Mouse (Mus musculus) stomach, postnatal 0 days (tissue): ENCODE data around the gene Dnaja1. TPM values are rescaled to one million over a fixed set of nuclear protein-coding genes. Genes with fewer than 3 reads are reported as not detected.

Source experiments
- ATAC-seq: fragments of 200-750 bp; cut with Nextera tagmentation; 2 replicates; pipeline ENCODE4 v1.8.0; 2017; ENCODE audit not compliant: low FRiP score, low TSS enrichment
- DNase-seq: peaks from one replicate; pipeline ENCODE4 v3.0.0-alpha.2; 2016; ENCODE audit warnings: low spot score
- H3K27ac ChIP-seq: fragments of 300-500 bp; sonication (generic); replicated peaks from 2 replicates; pipeline ENCODE4 v1.5.1; 2014; ENCODE audit warnings: mild to moderate bottlenecking, control low read depth
- H3K27me3 ChIP-seq: fragments of 300-500 bp; sonication (generic); 2 replicates; pipeline ENCODE4 v1.6.1; 2014; ENCODE audit warnings: low read length; ENCODE audit not compliant: control insufficient read depth, insufficient read depth
- H3K36me3 ChIP-seq: fragments of 300-500 bp; sonication (generic); 2 replicates; pipeline ENCODE4 v1.6.1; 2014; ENCODE audit warnings: low read length, mixed read lengths; ENCODE audit not compliant: control insufficient read depth, insufficient read depth
- H3K4me1 ChIP-seq: fragments of 300-500 bp; sonication (generic); replicated peaks from 2 replicates; pipeline ENCODE4 v1.6.1; 2014; ENCODE audit warnings: antibody characterized with exemption; ENCODE audit not compliant: control insufficient read depth, insufficient read depth
- H3K4me2 ChIP-seq: fragments of 300-500 bp; sonication (generic); replicated peaks from 2 replicates; pipeline ENCODE4 v1.6.1; 2014; ENCODE audit warnings: low read depth, mild to moderate bottlenecking, control low read depth, moderate library complexity
- H3K4me3 ChIP-seq: fragments of 300-500 bp; sonication (generic); 2 replicates; pipeline ENCODE4 v1.5.1; 2014; ENCODE audit warnings: low read depth, low read length, control low read depth
- H3K9ac ChIP-seq: fragments of 300-500 bp; sonication (generic); 2 replicates; pipeline ENCODE4 v1.6.1; 2014; ENCODE audit warnings: mild to moderate bottlenecking, low read length, control low read depth, mixed read lengths
- H3K9me3 ChIP-seq: fragments of 300-500 bp; sonication (generic); 2 replicates; pipeline ENCODE4 v1.6.1; 2016; ENCODE audit warnings: low read length; ENCODE audit not compliant: control insufficient read depth
- CTCF ChIP-seq: IDR thresholded peaks from 2 replicates; pipeline ENCODE4 v1.5.1; 2016; ENCODE audit warnings: antibody characterized with exemption, low read depth, mild to moderate bottlenecking, moderate library complexity
- EP300 ChIP-seq: optimal IDR thresholded peaks from 2 replicates; pipeline ENCODE3; 2016; ENCODE audit warnings: antibody characterized with exemption
- WGBS: fragments of 180-500 bp; shearing (Covaris S2); extraction: QIAGEN DNeasy Blood & Tissue Kit; methylation state at CpG from one replicate; pipeline ENCODE4 v1.1.7; 2014; 5-methylcytosine and 5-hydroxymethylcytosine counted together
- microRNA counts: library from miRNA; unstranded; fragments of <30 nt; microRNA quantifications from one replicate; lab custom pipeline; 2015
- microRNA-seq: library from miRNA; unstranded; fragments of <30 nt; microRNA quantifications from one replicate; pipeline ENCODE4, GENCODE M21; 2016
- polyA plus RNA-seq: library from polyadenylated mRNA; unstranded; fragments of >200 nt; fragmentation: Nextera tagmentation; extraction: Ambion mirVana; gene quantifications from 2 replicates; pipeline ENCODE4 v1.2.1, GENCODE M21; 2015

Gene Dnaja1
- polyA plus RNA-seq, 1 experiment from 2014 or later = 203 TPM

DNA sequence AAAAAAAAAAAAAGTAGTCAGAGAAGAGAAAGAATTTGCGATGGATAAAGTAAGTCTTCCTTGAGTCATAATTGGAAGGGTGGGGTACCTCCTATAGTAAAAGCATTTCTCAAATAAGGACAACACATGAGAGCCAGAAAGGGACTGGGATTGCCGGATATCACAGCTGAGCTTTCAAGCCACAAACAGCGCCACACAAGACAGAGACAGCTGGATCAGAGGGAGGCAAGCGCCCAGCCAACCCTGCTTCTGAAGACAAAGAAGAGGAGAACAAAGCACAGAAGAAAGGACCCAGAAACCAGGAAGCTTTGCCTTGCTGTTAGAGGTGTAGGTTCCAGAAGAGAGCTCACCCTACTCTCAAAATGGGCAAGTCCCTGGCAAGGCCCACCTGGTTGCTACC is 64.6 kb downstream of the Dnaja1 start:
- H3K36me3 ChIP-seq = no peaks in the 10 kb centered on the region
- no peaks in the 10 kb centered on the region for H3K27me3 ChIP-seq
- no peak for ATAC-seq
- no peaks in the 10 kb centered on the region for H3K4me1 ChIP-seq
- H3K27ac ChIP-seq = no peak overlapping the region
- no peak overlapping the region for H3K9ac ChIP-seq
- H3K4me3 ChIP-seq = no peak overlapping the region
- 69% methylated on average over 4 of the region's 4 CpGs for WGBS
- no peak overlapping the region for H3K4me2 ChIP-seq
- TF ChIP-seq CTCF = no peak
- TF ChIP-seq EP300 = no peak
- DNase-seq = no peak
- H3K9me3 ChIP-seq = no peaks in the 10 kb centered on the region

MicroRNA genes within 50 kb of the gene (microRNA counts, 519-probe panel; counts per million panel counts)
- not detected for microRNA mmu-miR-207 (lab: Ali Mortazavi, UCI)

Small RNAs within 50 kb of the gene (microRNA-seq; reads per million reads assigned to microRNA genes)
- gene Mir207 = not detected

Other genes starting within 250 kb of the Dnaja1 start
- gene Tmem215, start 250.0 kb upstream of the Dnaja1 start, polyA plus RNA-seq = 0.28 and 0.50 TPM in 2 replicates
- 21.2 and 24.0 TPM in 2 replicates for gene Aptx, start 19.0 kb upstream of the Dnaja1 start, polyA plus RNA-seq
- gene Smu1, start 35.8 kb downstream of the Dnaja1 start, polyA plus RNA-seq = 79.9 and 80.9 TPM in 2 replicates
- gene B4galt1, start 131.9 kb downstream of the Dnaja1 start, polyA plus RNA-seq = 34.3 and 35.0 TPM in 2 replicates
- 75.5 and 86.9 TPM in 2 replicates for gene Spink4, start 197.9 kb downstream of the Dnaja1 start, polyA plus RNA-seq
- gene Bag1, start 226.1 kb downstream of the Dnaja1 start, polyA plus RNA-seq = 259 and 270 TPM in 2 replicates
- 121 and 125 TPM in 2 replicates for gene Chmp5, start 226.3 kb downstream of the Dnaja1 start, polyA plus RNA-seq
- 27.9 and 28.5 TPM in 2 replicates for gene Nfx1, start 248.8 kb downstream of the Dnaja1 start, polyA plus RNA-seq